Mouse (Mus musculus) gonadal fat pad, adult 2 months (tissue): ENCODE data around the gene Ptpa. TPM values are rescaled to one million over a fixed set of nuclear protein-coding genes. Genes with fewer than 3 reads are reported as not detected.

Experiments used
- DNase-seq: peaks from one replicate; pipeline ENCODE4 v3.0.0-alpha.2; 2012; ENCODE audit warnings: low read depth
- polyA plus RNA-seq: library from polyadenylated mRNA; depleted of rRNA; stranded (reverse); fragments of >200 nt; gene quantifications from 2 replicates; pipeline ENCODE4 v1.2.3, GENCODE M21; 2012

Ptpa gene
- polyA plus RNA-seq, 1 experiment, result 210 TPM

GRCm38 (mm10) chr2:30436809-30437208, 21.0 kb downstream of the Ptpa start:
- no peak for DNase-seq

- no peak for DNase-seq
These were observed 22.0 kb downstream of the Ptpa start for GRCm38 (mm10) chr2:30437791-30438190.

- DNase-seq, result no peak
These were observed 23.8 kb downstream of the Ptpa start for GRCm38 (mm10) chr2:30439631-30440030.

- no peak for DNase-seq
These were observed 24.4 kb downstream of the Ptpa start for GRCm38 (mm10) chr2:30440211-30440700.

GRCm38 (mm10) chr2:30440701-30441517, 25.1 kb downstream of the Ptpa start:
- no peak for DNase-seq

- no peak for DNase-seq
These were observed 26.0 kb downstream of the Ptpa start for GRCm38 (mm10) chr2:30441518-30442497.

- no peak for DNase-seq
These were observed 26.7 kb downstream of the Ptpa start for GRCm38 (mm10) chr2:30442498-30442890.

- no peak for DNase-seq
These were observed 27.4 kb downstream of the Ptpa start for GRCm38 (mm10) chr2:30443281-30443680.

GRCm38 (mm10) chr2:30444006-30444405, 28.2 kb downstream of the Ptpa start:
- DNase-seq, result no peak

- DNase-seq, result no peak
These were observed 28.6 kb downstream of the Ptpa start for GRCm38 (mm10) chr2:30444450-30444849.

GRCm38 (mm10) chr2:30445312-30445711, 29.5 kb downstream of the Ptpa start:
- DNase-seq, result no peak

GRCm38 (mm10) chr2:30446891-30447826, 31.3 kb downstream of the Ptpa start:
- DNase-seq, result no peak

- no peak for DNase-seq
These were observed 32.5 kb downstream of the Ptpa start for GRCm38 (mm10) chr2:30448371-30448770.

GRCm38 (mm10) chr2:30450530-30450929, 34.7 kb downstream of the Ptpa start:
- no peak for DNase-seq

GRCm38 (mm10) chr2:30451525-30451924, 35.7 kb downstream of the Ptpa start:
- no peak for DNase-seq

- DNase-seq, result no peak
These were observed 37.7 kb downstream of the Ptpa start for GRCm38 (mm10) chr2:30453570-30453969.

GRCm38 (mm10) chr2:30454587-30454986, 38.7 kb downstream of the Ptpa start:
- DNase-seq, result no peak

GRCm38 (mm10) chr2:30456104-30456980, 40.5 kb downstream of the Ptpa start:
- no peak for DNase-seq

- no peak for DNase-seq
These were observed 42.5 kb downstream of the Ptpa start for GRCm38 (mm10) chr2:30458349-30458748.

- DNase-seq, result no peak
These were observed 43.4 kb downstream of the Ptpa start for GRCm38 (mm10) chr2:30459241-30459640.
